Mouse (Mus musculus): ENCODE measurements around the gene Gipc2. TPM values are rescaled to one million over a fixed set of nuclear protein-coding genes. Genes with fewer than 3 reads are reported as not detected.

The Gipc2 gene
- polyA plus RNA-seq, 1 experiment from 2014 or later: 96.5 TPM

GRCm38 (mm10) chr3:152127144-152127543 lies 38.9 kb downstream of the Gipc2 start:
- ATAC-seq (replicated peaks; ENCODE audit: low FRiP score, low TSS enrichment, low read depth) (no peak), DNase-seq (ENCODE audit: low spot score) (no peak)
- Histone ChIP-seq H3K36me3 (ENCODE audit: control insufficient read depth, insufficient read depth, low read length) (no peaks in the 10 kb centered on the region), H3K4me3 (ENCODE audit: low read depth, low read length) (no peak overlapping the region), H3K27ac (ENCODE audit: low read depth) (no peak overlapping the region), H3K27me3 (replicated peaks; ENCODE audit: control insufficient read depth, insufficient read depth, low read length) (no peaks in the 10 kb centered on the region), H3K9me3 (ENCODE audit: control insufficient read depth, low read length) (no peaks in the 10 kb centered on the region), H3K9ac (ENCODE audit: low read length) (no peak overlapping the region), H3K4me2 (ENCODE audit: low read length) (no peak overlapping the region), H3K4me1 (replicated peaks; ENCODE audit: control insufficient read depth, insufficient read depth, low read length) (0 out of 2 replicates have a peak, but pooled peaks cover 4% of the 10 kb centered on the region)
- WGBS: 73% methylated on average over 7 of the region's 7 CpGs

DNA sequence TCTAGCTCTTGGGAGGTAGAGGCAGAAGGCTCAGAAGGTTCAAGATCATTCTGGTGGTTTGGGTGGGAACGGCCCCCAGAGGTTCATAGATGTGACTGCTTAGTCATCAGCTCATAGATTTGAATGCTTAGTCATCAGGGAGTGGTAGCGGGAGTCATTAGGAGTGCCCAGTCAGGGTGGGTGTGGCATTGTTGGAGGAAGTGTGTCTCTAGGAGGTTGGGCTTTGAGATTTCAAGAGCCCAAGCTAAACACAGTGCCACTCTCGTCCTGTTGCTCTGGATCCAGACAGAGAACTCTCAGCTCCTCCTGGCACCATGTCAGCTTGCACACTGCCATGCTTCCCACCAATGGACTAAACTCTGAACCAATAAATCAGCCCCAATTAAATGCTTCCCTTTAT lies 43.3 kb downstream of the Gipc2 start:
- Histone ChIP-seq H3K9ac (ENCODE audit: low read length) (no peak overlapping the region), H3K36me3 (ENCODE audit: control insufficient read depth, insufficient read depth, low read length) (no peaks in the 10 kb centered on the region), H3K9me3 (ENCODE audit: control insufficient read depth, low read length) (no peaks in the 10 kb centered on the region), H3K4me3 (ENCODE audit: low read depth, low read length) (no peak overlapping the region), H3K27ac (ENCODE audit: low read depth) (peak overlapping the region; percentile 48), H3K4me2 (ENCODE audit: low read length) (no peak overlapping the region), H3K4me1 (replicated peaks; ENCODE audit: control insufficient read depth, insufficient read depth, low read length) (0 out of 2 replicates have a peak, but pooled peaks cover 12% of the 10 kb centered on the region), H3K27me3 (replicated peaks; ENCODE audit: control insufficient read depth, insufficient read depth, low read length) (no peaks in the 10 kb centered on the region)
- ATAC-seq (replicated peaks; ENCODE audit: low FRiP score, low TSS enrichment, low read depth): peak; percentile 83
- no peak for DNase-seq (ENCODE audit: low spot score)
- WGBS: 56% methylated on average over 3 of the region's 3 CpGs

DNA sequence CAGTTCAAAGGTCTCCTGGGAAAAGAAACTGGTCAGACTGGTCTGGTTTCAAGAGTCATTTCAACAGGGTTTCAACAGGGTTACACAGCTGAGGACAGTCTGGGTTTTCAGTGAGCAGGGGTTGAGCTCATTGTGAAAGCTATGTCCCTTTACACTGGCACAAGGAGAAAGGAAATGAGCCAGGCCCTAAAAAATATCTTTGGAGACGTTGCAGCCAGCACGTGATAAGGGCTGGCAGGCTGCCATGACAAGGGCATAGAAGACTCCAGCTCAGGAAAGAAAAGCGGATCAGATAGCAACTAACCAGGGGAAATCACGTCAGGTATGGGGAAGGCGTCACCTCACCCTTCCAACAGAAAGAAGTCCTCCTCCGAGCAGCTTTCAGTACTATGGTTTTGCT lies 43.9 kb downstream of the Gipc2 start:
- Histone ChIP-seq H3K9ac (ENCODE audit: low read length) (no peak overlapping the region), H3K27me3 (replicated peaks; ENCODE audit: control insufficient read depth, insufficient read depth, low read length) (no peaks in the 10 kb centered on the region), H3K36me3 (ENCODE audit: control insufficient read depth, insufficient read depth, low read length) (no peaks in the 10 kb centered on the region), H3K27ac (ENCODE audit: low read depth) (peak overlapping the region; percentile 48), H3K4me3 (ENCODE audit: low read depth, low read length) (no peak overlapping the region), H3K4me1 (replicated peaks; ENCODE audit: control insufficient read depth, insufficient read depth, low read length) (0 out of 2 replicates have a peak, but pooled peaks cover 12% of the 10 kb centered on the region), H3K9me3 (ENCODE audit: control insufficient read depth, low read length) (no peaks in the 10 kb centered on the region), H3K4me2 (ENCODE audit: low read length) (peak overlapping the region; percentile 14; the same call in 1 of the 2 replicates)
- WGBS: 34% methylated on average over 6 of the region's 6 CpGs
- peak; percentile 68 for DNase-seq (ENCODE audit: low spot score)
- ATAC-seq (replicated peaks; ENCODE audit: low FRiP score, low TSS enrichment, low read depth): peak; percentile 79

GRCm38 (mm10) chr3:152121169-152122009 lies 44.6 kb downstream of the Gipc2 start:
- Histone ChIP-seq H3K4me2 (ENCODE audit: low read length) (no peak overlapping the region), H3K4me1 (replicated peaks; ENCODE audit: control insufficient read depth, insufficient read depth, low read length) (0 out of 2 replicates have a peak, but pooled peaks cover 12% of the 10 kb centered on the region), H3K27ac (ENCODE audit: low read depth) (peak overlapping the region; percentile 48; the same call in 1 of the 2 replicates), H3K4me3 (ENCODE audit: low read depth, low read length) (no peak overlapping the region), H3K9me3 (ENCODE audit: control insufficient read depth, low read length) (no peaks in the 10 kb centered on the region), H3K36me3 (ENCODE audit: control insufficient read depth, insufficient read depth, low read length) (no peaks in the 10 kb centered on the region), H3K27me3 (replicated peaks; ENCODE audit: control insufficient read depth, insufficient read depth, low read length) (no peaks in the 10 kb centered on the region), H3K9ac (ENCODE audit: low read length) (no peak overlapping the region)
- no peak for DNase-seq (ENCODE audit: low spot score)
- no peak for ATAC-seq (replicated peaks; ENCODE audit: low FRiP score, low TSS enrichment, low read depth)
- WGBS: 64% methylated on average over 11 of the region's 11 CpGs

DNA sequence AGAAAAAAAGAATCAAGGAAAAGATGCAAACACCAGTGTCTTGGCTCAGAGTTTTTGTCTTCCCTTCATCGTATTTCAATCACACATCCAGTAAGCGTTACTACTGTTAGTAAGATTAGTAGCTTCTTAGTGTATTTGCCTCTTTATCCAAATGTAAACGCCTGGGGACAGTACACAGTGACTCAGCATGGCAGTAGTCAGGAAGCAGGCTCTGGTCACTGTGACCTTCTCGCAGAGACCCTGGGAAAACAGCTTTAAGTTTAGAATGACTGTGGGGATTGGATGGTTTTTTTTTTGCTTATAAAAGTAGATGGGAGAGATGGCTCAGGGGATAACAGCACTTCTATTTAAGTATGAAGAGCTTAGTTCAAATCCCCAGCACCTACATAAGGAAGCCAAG lies 46.0 kb downstream of the Gipc2 start:
- H3K4me1 ChIP-seq (replicated peaks; ENCODE audit: control insufficient read depth, insufficient read depth, low read length): 0 out of 2 replicates have a peak, but pooled peaks cover 12% of the 10 kb centered on the region
- no peak overlapping the region for H3K4me3 ChIP-seq (ENCODE audit: low read depth, low read length)
- no peak overlapping the region for H3K27ac ChIP-seq (ENCODE audit: low read depth)
- H3K9me3 ChIP-seq (ENCODE audit: control insufficient read depth, low read length): no peaks in the 10 kb centered on the region
- H3K9ac ChIP-seq (ENCODE audit: low read length): no peak overlapping the region
- H3K4me2 ChIP-seq (ENCODE audit: low read length): no peak overlapping the region
- 46% methylated on average over 4 of the region's 4 CpGs for WGBS
- H3K27me3 ChIP-seq (replicated peaks; ENCODE audit: control insufficient read depth, insufficient read depth, low read length): no peaks in the 10 kb centered on the region
- H3K36me3 ChIP-seq (ENCODE audit: control insufficient read depth, insufficient read depth, low read length): no peaks in the 10 kb centered on the region
- no peak for ATAC-seq (replicated peaks; ENCODE audit: low FRiP score, low TSS enrichment, low read depth)
- DNase-seq (ENCODE audit: low spot score): no peak

- Histone ChIP-seq H3K27ac (ENCODE audit: low read depth) (no peak overlapping the region), H3K4me3 (ENCODE audit: low read depth, low read length) (no peak overlapping the region), H3K9me3 (ENCODE audit: control insufficient read depth, low read length) (no peaks in the 10 kb centered on the region), H3K9ac (ENCODE audit: low read length) (no peak overlapping the region), H3K4me1 (replicated peaks; ENCODE audit: control insufficient read depth, insufficient read depth, low read length) (peaks cover 24% of the 10 kb centered on the region; the same call in 1 of the 2 replicates), H3K4me2 (ENCODE audit: low read length) (no peak overlapping the region), H3K27me3 (replicated peaks; ENCODE audit: control insufficient read depth, insufficient read depth, low read length) (no peaks in the 10 kb centered on the region), H3K36me3 (ENCODE audit: control insufficient read depth, insufficient read depth, low read length) (no peaks in the 10 kb centered on the region)
- no peak for DNase-seq (ENCODE audit: low spot score)
- no peak for ATAC-seq (replicated peaks; ENCODE audit: low FRiP score, low TSS enrichment, low read depth)
- 91% methylated on average over 3 of the region's 3 CpGs for WGBS
These were observed 48.1 kb downstream of the Gipc2 start for GRCm38 (mm10) chr3:152117941-152118340.

DNA sequence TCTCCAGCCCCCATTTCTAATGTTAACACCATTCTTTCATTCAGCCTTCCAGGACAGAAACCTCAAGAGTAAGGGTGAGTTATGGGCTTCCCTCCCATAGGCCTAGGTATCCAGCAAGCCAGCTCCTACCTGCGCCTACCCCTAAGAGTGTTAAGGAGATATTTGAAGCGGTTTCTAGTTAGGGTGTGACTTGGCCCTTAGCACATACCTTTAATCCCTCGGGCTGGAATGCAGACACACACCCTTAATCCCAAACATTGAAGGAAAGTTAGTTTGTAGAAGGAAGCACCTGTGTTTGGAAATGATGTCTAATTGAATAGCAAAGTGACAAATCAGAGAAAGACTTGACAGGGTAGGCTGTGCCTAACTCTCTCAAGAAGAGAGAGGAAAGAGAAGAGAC lies 49.9 kb downstream of the Gipc2 start:
- H3K9me3 ChIP-seq (ENCODE audit: control insufficient read depth, low read length): no peaks in the 10 kb centered on the region
- WGBS: 76% methylated on average over 3 of the region's 3 CpGs
- no peak overlapping the region for H3K9ac ChIP-seq (ENCODE audit: low read length)
- no peak for DNase-seq (ENCODE audit: low spot score)
- H3K4me3 ChIP-seq (ENCODE audit: low read depth, low read length): no peak overlapping the region
- H3K27me3 ChIP-seq (replicated peaks; ENCODE audit: control insufficient read depth, insufficient read depth, low read length): no peaks in the 10 kb centered on the region
- H3K4me1 ChIP-seq (replicated peaks; ENCODE audit: control insufficient read depth, insufficient read depth, low read length): peaks cover 17% of the 10 kb centered on the region; the same call in 1 of the 2 replicates
- H3K4me2 ChIP-seq (ENCODE audit: low read length): no peak overlapping the region
- ATAC-seq (replicated peaks; ENCODE audit: low FRiP score, low TSS enrichment, low read depth): no peak
- no peaks in the 10 kb centered on the region for H3K36me3 ChIP-seq (ENCODE audit: control insufficient read depth, insufficient read depth, low read length)
- no peak overlapping the region for H3K27ac ChIP-seq (ENCODE audit: low read depth)

GRCm38 (mm10) chr3:152114786-152115185 lies 51.2 kb downstream of the Gipc2 start:
- no peaks in the 10 kb centered on the region for H3K9me3 ChIP-seq (ENCODE audit: control insufficient read depth, low read length)
- H3K27me3 ChIP-seq (replicated peaks; ENCODE audit: control insufficient read depth, insufficient read depth, low read length): no peaks in the 10 kb centered on the region
- H3K27ac ChIP-seq (ENCODE audit: low read depth): 0 out of 2 replicates have a peak overlapping the region, but pooled peaks have one; percentile 38
- peak; percentile 85 for DNase-seq (ENCODE audit: low spot score)
- 11% methylated on average over 10 of the region's 10 CpGs for WGBS
- H3K36me3 ChIP-seq (ENCODE audit: control insufficient read depth, insufficient read depth, low read length): no peaks in the 10 kb centered on the region
- H3K4me3 ChIP-seq (ENCODE audit: low read depth, low read length): no peak overlapping the region
- ATAC-seq (replicated peaks; ENCODE audit: low FRiP score, low TSS enrichment, low read depth): peak; percentile 89
- peak overlapping the region; percentile 15; the same call in 1 of the 2 replicates for H3K4me2 ChIP-seq (ENCODE audit: low read length)
- no peak overlapping the region for H3K9ac ChIP-seq (ENCODE audit: low read length)
- H3K4me1 ChIP-seq (replicated peaks; ENCODE audit: control insufficient read depth, insufficient read depth, low read length): peaks cover 15% of the 10 kb centered on the region; the same call in 1 of the 2 replicates

Measured in intestine, embryonic 14.5 days (tissue).